Comparison of ENCODE assay signal across 12 mouse cellular contexts in the genomic region with DNA sequence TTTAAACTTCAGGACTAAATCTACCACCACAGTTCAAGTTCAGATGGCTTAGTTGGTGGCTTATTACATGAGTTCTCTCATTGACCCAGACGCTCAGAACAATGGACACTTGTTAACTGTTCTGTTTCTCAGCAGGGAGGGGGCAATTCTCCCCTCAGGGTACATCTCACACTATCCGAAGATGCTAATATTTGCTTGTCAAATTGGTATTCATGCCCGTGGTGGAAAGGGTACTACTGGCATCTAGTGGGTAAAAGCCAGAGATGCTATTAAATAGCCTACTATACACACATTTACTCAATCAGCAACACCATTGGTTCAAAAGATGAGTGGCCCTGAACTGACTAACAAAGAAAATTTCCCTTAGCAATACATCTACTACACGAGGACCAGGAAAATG. TPM values are rescaled to one million over a fixed set of nuclear protein-coding genes. Genes with fewer than 3 reads are reported as not detected.
DNase-seq lines count a peak whose midpoint lies in the region; TF ChIP-seq lines count a peak whose summit lies in the region.
"Had no signal": no experiment of that assay in that cellular context is flagged by ENCODE, and none has a peak within 500 bp of the region (broad histone marks: within the 10 kb centered on the region; RNA-seq: fewer than 3 reads in every experiment).

No protein-coding gene starts in this region.

- no peaks in the 10 kb centered on the region for H3K4me1 ChIP-seq in CH12.LX (ENCODE audit: control insufficient read depth in 1 of 2, insufficient read depth in 2 of 2)
- no peaks in the 10 kb centered on the region for H3K4me1 ChIP-seq in kidney, adult 2 months (ENCODE audit: control insufficient read depth, insufficient read depth, low read length)
- H3K4me1 ChIP-seq: liver, embryonic 15.5 days had no signal

- in situ Hi-C loops in CH12.LX (cut with MboI; ENCODE audit: low pct_ligation_motif_present, low pct_unique_long_range_greater_than_20kb, low sequenced_read_pairs): no loop called here

- H3K9ac ChIP-seq in CH12.LX (ENCODE audit: insufficient read depth, low read depth): no peak overlapping the region
- H3K9ac ChIP-seq: liver, embryonic 15.5 days had no signal

- WGBS in kidney, adult 2 months: 72% methylated on average over 4 of the region's 4 CpGs

- no peaks in the 10 kb centered on the region for H3K79me2 ChIP-seq in CH12.LX (replicated peaks; ENCODE audit: control insufficient read depth, extremely low read depth, insufficient read depth, poor library complexity, severe bottlenecking)

- no peak overlapping the region for H3K4me2 ChIP-seq in CH12.LX (ENCODE audit: insufficient read depth, low read depth, poor library complexity, severe bottlenecking)
- H3K4me2 ChIP-seq: heart, embryonic 11.5 days; liver, embryonic 15.5 days had no signal

- H3K27me3 ChIP-seq in CH12.LX (replicated peaks): no peaks in the 10 kb centered on the region
- no peaks in the 10 kb centered on the region for H3K27me3 ChIP-seq in kidney, adult 2 months (replicated peaks; ENCODE audit: control insufficient read depth, insufficient read depth, low read length)
- H3K27me3 ChIP-seq: liver, embryonic 15.5 days had no signal

- TF ChIP-seq POLR2A in CH12.LX (IDR thresholded peaks at IDR 0.05; ENCODE audit: low read depth, low read length): no peak
- no peak for TF ChIP-seq POLR2A in kidney, adult 2 months (IDR thresholded peaks at IDR 0.05; ENCODE audit: low read depth, low read length)

- TF ChIP-seq CTCF in CH12.LX (conservative IDR thresholded peaks at IDR 0.05 in 1 of 2, IDR thresholded peaks at IDR 0.05 in 1 of 2; ENCODE audit: low read depth in 2 of 2, low read length in 2 of 2): peak in 1 of 2 experiments; percentile 62; a peak in 3 of 4 replicates
- TF ChIP-seq CTCF in kidney, adult 2 months (conservative IDR thresholded peaks at IDR 0.05; ENCODE audit: insufficient read depth, insufficient read length, low read depth, low read length): no peak

- H3K36me3 ChIP-seq in CH12.LX (replicated peaks in 1 of 2; ENCODE audit: control insufficient read depth in 1 of 2, insufficient read depth in 1 of 2, low read length in 1 of 2): no peaks in the 10 kb centered on the region
- H3K36me3 ChIP-seq in kidney, adult 2 months (ENCODE audit: control insufficient read depth, insufficient read depth, low read length): no peaks in the 10 kb centered on the region; the same call in 1 of the 2 replicates
- H3K36me3 ChIP-seq: liver, embryonic 15.5 days had no signal

- TF ChIP-seq RAD21 in CH12.LX (IDR thresholded peaks at IDR 0.05; ENCODE audit: low read depth, low read length): peak; percentile 68

- dilution Hi-C loops in CH12.LX (cut with MboI; ENCODE audit: extremely low pct_ligation_motif_present, extremely low pct_unique_long_range_greater_than_20kb, low sequenced_read_pairs): no loop called here

- no peak overlapping the region for H3K27ac ChIP-seq in CH12.LX (ENCODE audit: insufficient read depth, low read depth)
- no peak overlapping the region for H3K27ac ChIP-seq in kidney, adult 2 months (ENCODE audit: insufficient read depth, low read depth, low read length)
- H3K27ac ChIP-seq: liver, embryonic 15.5 days had no signal

- no peak overlapping the region for H3K4me3 ChIP-seq in CH12.LX (replicated peaks in 1 of 3; ENCODE audit: low read depth in 2 of 3, low read length in 2 of 3, poor library complexity in 1 of 3)
- H3K4me3 ChIP-seq in kidney, adult 2 months (ENCODE audit: insufficient read depth, low read depth, low read length): no peak overlapping the region
- H3K4me3 ChIP-seq: liver, embryonic 15.5 days had no signal

- H3K9me3 ChIP-seq in CH12.LX (replicated peaks; ENCODE audit: low read length): peaks cover 1% of the 10 kb centered on the region
- H3K9me3 ChIP-seq: liver, embryonic 15.5 days had no signal

- DNase-seq in embryo, embryonic 10.5 days (ENCODE audit: low spot score): peak; percentile 21
- DNase-seq in embryo, embryonic 10 days (ENCODE audit: low spot score): no peak
- peak; percentile 3 for DNase-seq in left cerebral cortex, adult 11 months (ENCODE audit: low spot score)
- no peak for DNase-seq in left cerebral cortex, adult 18-20 months (ENCODE audit: low spot score in 2 of 2)
- peak; percentile 21 for DNase-seq in CH12.LX (ENCODE audit: extremely low read depth)
- DNase-seq in cerebellum, postnatal 14 days: peak; percentile 33 to 38
- no peak for DNase-seq in ovary, postnatal 14 days (ENCODE audit: low spot score)
- DNase-seq in kidney, adult 2 months: no peak

- TF ChIP-seq EP300 in CH12.LX (IDR thresholded peaks at IDR 0.05; ENCODE audit: low read length): no peak

TF ChIP-seq in CH12.LX, 34 proteins besides CTCF, POLR2A, EP300 and RAD21:
- TF ChIP-seq HCFC1 (IDR thresholded peaks at IDR 0.05; ENCODE audit: low read depth, low read length) (no peak), NRF1 (IDR thresholded peaks at IDR 0.05; ENCODE audit: low read depth, low read length) (no peak), SMC3 (IDR thresholded peaks at IDR 0.05; ENCODE audit: low read depth, low read length) (peak; percentile 56), RCOR1 (conservative IDR thresholded peaks at IDR 0.05; ENCODE audit: low read depth, low read length) (no peak), MYC (IDR thresholded peaks at IDR 0.05; ENCODE audit: low read depth, low read length) (no peak), ZMIZ1 (IDR thresholded peaks at IDR 0.05; ENCODE audit: low read depth, low read length) (no peak), MXI1 (IDR thresholded peaks at IDR 0.05; ENCODE audit: low read depth, low read length) (no peak), IRF4 (IDR thresholded peaks at IDR 0.05; ENCODE audit: low read depth, low read length) (no peak), GABPA (IDR thresholded peaks at IDR 0.05; ENCODE audit: insufficient replicate concordance, low read depth, low read length) (no peak)
TF ChIP-seq in CH12.LX: peak in this region for 1.

RNA-seq across cellular contexts. Expression of gene Abca8a, which starts 15.4 kb away (rescaled TPM):
- 1 to 10 TPM; 3.0 to 6.5 TPM for total RNA-seq in left cerebral cortex, adult 18-20 months (2021)
- 0.08 TPM in 1 of 2 replicates, not detected in the other for total RNA-seq in CH12.LX (2012; rRNA removed)
- 0.07 TPM in 1 of 2 replicates, not detected in the other for total RNA-seq in CH12.LX (2014; rRNA removed)
- 0.05 TPM in 1 of 2 replicates, not detected in the other for polyA plus RNA-seq in CH12.LX (2012; ENCODE audit: insufficient read length, low read depth)
- polyA plus RNA-seq in kidney, adult 2 months (2012; rRNA removed): 7.6 and 9.2 TPM in 2 replicates
- polyA plus RNA-seq: C2C12; heart, embryonic 11.5 days; inflammation-experienced regulatory T-cells, adult 6 months had no signal

RNA-seq across cellular contexts. Expression of gene Abca9, which starts 56.9 kb away (rescaled TPM):
- total RNA-seq in left cerebral cortex, adult 18-20 months (2021): 1 to 10 TPM; 6.6 to 7.0 TPM
- total RNA-seq in CH12.LX (2012; rRNA removed) (0.08 and 0.13 TPM in 2 replicates), CH12.LX (2014; rRNA removed) (0.12 and 0.18 TPM in 2 replicates)
- polyA plus RNA-seq in CH12.LX (2012; ENCODE audit: insufficient read length, low read depth): 0.13 and 0.16 TPM in 2 replicates
- 2.0 and 2.6 TPM in 2 replicates for polyA plus RNA-seq in kidney, adult 2 months (2012; rRNA removed)
- polyA plus RNA-seq: C2C12; inflammation-experienced regulatory T-cells, adult 6 months had no signal

Comparison
In these comparisons a context has a peak if more than half of its experiments do, and no peak if none do; other contexts are left out.
1. DNase-seq: peak in embryo, embryonic 10.5 days (single experiment), left cerebral cortex, adult 11 months (single experiment), CH12.LX (single experiment) and cerebellum, postnatal 14 days (2 of 2); none in embryo, embryonic 10 days (single experiment), left cerebral cortex, adult 18-20 months (0 of 2), ovary, postnatal 14 days (single experiment) and kidney, adult 2 months (single experiment).
2. RNA of gene Abca9, which starts 56.9 kb away (total RNA-seq): 6.6 to 7.0 TPM in left cerebral cortex, adult 18-20 months; 0.08 to 0.18 TPM in CH12.LX; every median in the first group is over 4 times any median in the second.